Mouse (Mus musculus) liver, embryonic 13.5 days (tissue): ENCODE measurements around the gene Tent5b. TPM values are rescaled to one million over a fixed set of nuclear protein-coding genes. Genes with fewer than 3 reads are reported as not detected.

Experiments used
- ATAC-seq: fragments of 200-750 bp; cut with Nextera tagmentation; 2 replicates; pipeline ENCODE4 v1.8.0; 2017; ENCODE audit warnings: low read depth, mild to moderate bottlenecking, moderate number of reproducible peaks, moderate library complexity
- DNase-seq: peaks from one replicate; pipeline ENCODE4 v3.0.0; 2022
- H3K27ac ChIP-seq: fragments of 300-500 bp; sonication (generic); 2 replicates; pipeline ENCODE4 v1.5.1; 2015; ENCODE audit warnings: moderate library complexity, mild to moderate bottlenecking, inconsistent platforms
- H3K27me3 ChIP-seq: fragments of 300-500 bp; sonication (generic); 2 replicates; pipeline ENCODE4 v1.6.1; 2015; ENCODE audit warnings: mild to moderate bottlenecking, inconsistent platforms
- H3K36me3 ChIP-seq: fragments of 300-500 bp; sonication (generic); 2 replicates; pipeline ENCODE4 v1.6.1; 2015; ENCODE audit warnings: mild to moderate bottlenecking, inconsistent platforms
- H3K4me1 ChIP-seq: fragments of 300-500 bp; sonication (generic); replicated peaks from 2 replicates; pipeline ENCODE4 v1.6.1; 2015; ENCODE audit warnings: inconsistent platforms
- H3K4me2 ChIP-seq: fragments of 300-500 bp; sonication (generic); 2 replicates; pipeline ENCODE4 v1.6.1; 2015; ENCODE audit warnings: inconsistent platforms, mild to moderate bottlenecking, moderate library complexity
- H3K4me3 ChIP-seq: fragments of 300-500 bp; sonication (generic); replicated peaks from 2 replicates; pipeline ENCODE4 v1.5.1; 2015; ENCODE audit warnings: mild to moderate bottlenecking, inconsistent platforms
- H3K9ac ChIP-seq: fragments of 300-500 bp; sonication (generic); 2 replicates; pipeline ENCODE4 v1.6.1; 2015; ENCODE audit warnings: mild to moderate bottlenecking, inconsistent platforms
- H3K9me3 ChIP-seq: fragments of 300-500 bp; sonication (generic); replicated peaks from 2 replicates; pipeline ENCODE4 v1.6.1; 2016; ENCODE audit warnings: inconsistent platforms
- WGBS: fragments of 180-500 bp; shearing (Covaris S2); methylation state at CpG from one replicate; pipeline ENCODE4 v1.1.7; 2015; ENCODE audit not compliant: insufficient replicate concordance; 5-methylcytosine and 5-hydroxymethylcytosine counted together
- polyA plus RNA-seq: library from polyadenylated mRNA; unstranded; fragments of >200 nt; fragmentation: Nextera tagmentation; extraction: Ambion mirVana; gene quantifications from 2 replicates; pipeline ENCODE4 v1.2.1, GENCODE M21; 2015

Gene Tent5b
- 0.05 TPM in 1 of 2 replicates, not detected in the other for polyA plus RNA-seq

- Histone ChIP-seq H3K9ac (peak within 1 kb of the TSS; percentile 51; the same call in 1 of the 2 replicates), H3K27ac (no peak within 1 kb of the TSS), H3K27me3 (peaks cover 93% of the 10 kb centered on the region), H3K4me2 (peak within 1 kb of the TSS; percentile 77), H3K9me3 (no peaks in the 10 kb centered on the region), H3K4me3 (peak within 1 kb of the TSS; percentile 53), H3K36me3 (no peaks in the 10 kb centered on the region), H3K4me1 (peaks cover 21% of the 10 kb centered on the region)
- ATAC-seq (peak; percentile 98), DNase-seq (peak; percentile 93)
- 4% methylated on average over 29 of the region's 29 CpGs for WGBS
These were observed at the start of gene Tent5b for GRCm38 (mm10) chr4:133479458-133480184. TSS of gene Tent5b (plus strand) at chr4:133480132.

- ATAC-seq, result no peak
- H3K9ac ChIP-seq, result no peak overlapping the region
- 63% methylated on average over 6 of the region's 6 CpGs for WGBS
- H3K27ac ChIP-seq, result no peak overlapping the region
- H3K36me3 ChIP-seq, result no peaks in the 10 kb centered on the region
- H3K4me3 ChIP-seq, result no peak overlapping the region
- no peak for DNase-seq
- no peaks in the 10 kb centered on the region for H3K27me3 ChIP-seq
- H3K4me1 ChIP-seq, result peaks cover 5% of the 10 kb centered on the region
- no peak overlapping the region for H3K4me2 ChIP-seq
- no peaks in the 10 kb centered on the region for H3K9me3 ChIP-seq
These were observed 48.4 kb upstream of the Tent5b start for GRCm38 (mm10) chr4:133431508-133431907.

DNA sequence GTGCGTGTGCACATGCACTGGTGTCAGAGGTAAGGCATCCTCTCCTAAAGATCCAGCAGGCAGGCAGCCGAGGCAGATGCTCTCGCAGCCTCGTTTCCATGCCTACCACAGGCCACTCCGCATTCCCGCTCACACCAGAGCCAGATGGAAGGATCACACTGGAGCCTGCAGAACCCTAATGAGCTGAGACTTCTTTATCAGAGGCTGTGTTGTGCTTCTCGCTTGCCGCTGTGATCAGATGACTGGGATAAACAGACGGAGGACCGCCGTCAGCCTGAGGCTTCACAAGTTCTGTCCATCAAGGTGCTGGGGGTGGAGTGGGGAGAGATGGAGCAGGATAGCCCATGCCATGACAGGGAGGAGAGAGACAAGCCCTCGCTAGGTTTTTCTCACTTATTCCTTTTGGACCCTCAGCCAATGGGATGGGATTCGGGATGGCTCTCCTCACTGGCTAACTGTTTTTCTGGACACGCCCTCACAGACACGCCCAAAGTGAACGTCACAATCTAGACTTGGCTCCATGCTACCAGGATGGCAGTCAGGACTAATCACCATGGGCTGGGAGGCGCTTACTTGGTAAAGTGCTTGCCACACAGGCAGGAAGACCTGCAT is 47.3 kb upstream of the Tent5b start:
- Histone ChIP-seq H3K9ac (no peak overlapping the region), H3K4me1 (peaks cover 5% of the 10 kb centered on the region), H3K27ac (no peak overlapping the region), H3K9me3 (no peaks in the 10 kb centered on the region), H3K4me2 (peak overlapping the region; percentile 15; the same call in 1 of the 2 replicates), H3K36me3 (no peaks in the 10 kb centered on the region), H3K27me3 (no peaks in the 10 kb centered on the region), H3K4me3 (no peak overlapping the region)
- ATAC-seq (no peak), DNase-seq (no peak)
- WGBS, result 31% methylated on average over 17 of the region's 17 CpGs

DNA sequence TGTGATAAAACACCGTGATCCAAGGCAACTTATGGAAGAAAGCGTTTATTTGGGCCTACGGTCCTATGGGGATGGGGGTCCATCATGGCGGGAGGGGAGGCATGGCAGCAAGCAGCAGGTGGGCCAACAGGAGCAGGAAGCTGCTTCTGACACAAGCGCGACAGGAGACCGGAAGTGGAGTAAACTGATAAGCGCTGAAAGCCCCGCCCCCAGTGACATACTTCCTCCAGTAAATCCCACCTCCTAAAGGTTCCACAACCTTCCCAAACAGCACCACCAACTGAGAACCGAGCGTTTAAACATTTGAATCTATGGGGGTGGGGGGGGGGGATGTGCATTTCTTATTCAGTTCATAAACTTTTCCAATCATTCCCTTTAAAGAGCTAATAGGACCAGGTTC is 44.0 kb upstream of the Tent5b start:
- Histone ChIP-seq H3K27me3 (peaks cover 17% of the 10 kb centered on the region), H3K9ac (no peak overlapping the region), H3K27ac (no peak overlapping the region), H3K4me2 (no peak overlapping the region), H3K4me1 (peaks cover 14% of the 10 kb centered on the region), H3K36me3 (no peaks in the 10 kb centered on the region), H3K4me3 (no peak overlapping the region), H3K9me3 (no peaks in the 10 kb centered on the region)
- DNase-seq (no peak), ATAC-seq (no peak)
- 83% methylated on average over 11 of the region's 11 CpGs for WGBS

- H3K27ac ChIP-seq, result no peak overlapping the region
These were observed 40.2 kb upstream of the Tent5b start for GRCm38 (mm10) chr4:133439460-133440376.

GRCm38 (mm10) chr4:133440377-133440795 is 39.5 kb upstream of the Tent5b start:
- Histone ChIP-seq H3K27ac (no peak overlapping the region), H3K9ac (no peak overlapping the region), H3K36me3 (no peaks in the 10 kb centered on the region), H3K4me2 (peak overlapping the region; percentile 15; the same call in 1 of the 2 replicates), H3K4me3 (no peak overlapping the region), H3K9me3 (no peaks in the 10 kb centered on the region), H3K27me3 (peaks cover 27% of the 10 kb centered on the region), H3K4me1 (peaks cover 9% of the 10 kb centered on the region; the same call in 1 of the 2 replicates)
- DNase-seq, result no peak
- whole genome bisulfite sequencing, result 14% methylated on average over 6 of the region's 6 CpGs
- ATAC-seq, result no peak

More at GRCm38 (mm10) chr4:133439460-133440376, 40.2 kb upstream of the Tent5b start:
- no peaks in the 10 kb centered on the region for H3K36me3 ChIP-seq
- no peak for ATAC-seq
- no peak overlapping the region for H3K4me3 ChIP-seq
- H3K4me2 ChIP-seq, result peak overlapping the region; percentile 15; the same call in 1 of the 2 replicates
- peaks cover 9% of the 10 kb centered on the region; the same call in 1 of the 2 replicates for H3K4me1 ChIP-seq
- DNase-seq, result no peak
- 8% methylated on average over 17 of the region's 17 CpGs for WGBS
- no peaks in the 10 kb centered on the region for H3K9me3 ChIP-seq
- H3K27me3 ChIP-seq, result peaks cover 27% of the 10 kb centered on the region
- H3K9ac ChIP-seq, result no peak overlapping the region

GRCm38 (mm10) chr4:133442194-133442593 is 37.7 kb upstream of the Tent5b start:
- ATAC-seq (no peak), DNase-seq (no peak)
- H3K4me1 ChIP-seq, result peaks cover 9% of the 10 kb centered on the region; the same call in 1 of the 2 replicates
- 57% methylated on average over 3 of the region's 3 CpGs for WGBS
- H3K4me2 ChIP-seq, result no peak overlapping the region
- peaks cover 27% of the 10 kb centered on the region for H3K27me3 ChIP-seq
- no peaks in the 10 kb centered on the region for H3K9me3 ChIP-seq
- no peak overlapping the region for H3K27ac ChIP-seq
- no peaks in the 10 kb centered on the region for H3K36me3 ChIP-seq
- no peak overlapping the region for H3K4me3 ChIP-seq
- no peak overlapping the region for H3K9ac ChIP-seq

- H3K36me3 ChIP-seq, result no peaks in the 10 kb centered on the region
- no peak overlapping the region for H3K4me2 ChIP-seq
- no peaks in the 10 kb centered on the region for H3K9me3 ChIP-seq
- 47% methylated on average over 5 of the region's 5 CpGs for WGBS
- peaks cover 35% of the 10 kb centered on the region for H3K27me3 ChIP-seq
- peaks cover 9% of the 10 kb centered on the region; the same call in 1 of the 2 replicates for H3K4me1 ChIP-seq
- ATAC-seq (no peak), DNase-seq (no peak)
- H3K27ac ChIP-seq, result no peak overlapping the region
- no peak overlapping the region for H3K9ac ChIP-seq
- H3K4me3 ChIP-seq, result no peak overlapping the region
These were observed 36.8 kb upstream of the Tent5b start for GRCm38 (mm10) chr4:133443085-133443484.

- H3K9ac ChIP-seq, result no peak overlapping the region
- H3K9me3 ChIP-seq, result no peaks in the 10 kb centered on the region
- no peak for ATAC-seq
- no peak overlapping the region for H3K27ac ChIP-seq
- H3K4me1 ChIP-seq, result no peaks in the 10 kb centered on the region
- 63% methylated on average over 5 of the region's 5 CpGs for WGBS
- no peak overlapping the region for H3K4me3 ChIP-seq
- H3K36me3 ChIP-seq, result no peaks in the 10 kb centered on the region
- peaks cover 26% of the 10 kb centered on the region; the same call in 1 of the 2 replicates for H3K27me3 ChIP-seq
- no peak for DNase-seq
- H3K4me2 ChIP-seq, result no peak overlapping the region
These were observed 34.2 kb upstream of the Tent5b start for GRCm38 (mm10) chr4:133445727-133446126.

GRCm38 (mm10) chr4:133447366-133447765 is 32.6 kb upstream of the Tent5b start:
- no peak for ATAC-seq
- Histone ChIP-seq H3K4me1 (no peaks in the 10 kb centered on the region), H3K4me2 (no peak overlapping the region)

DNA sequence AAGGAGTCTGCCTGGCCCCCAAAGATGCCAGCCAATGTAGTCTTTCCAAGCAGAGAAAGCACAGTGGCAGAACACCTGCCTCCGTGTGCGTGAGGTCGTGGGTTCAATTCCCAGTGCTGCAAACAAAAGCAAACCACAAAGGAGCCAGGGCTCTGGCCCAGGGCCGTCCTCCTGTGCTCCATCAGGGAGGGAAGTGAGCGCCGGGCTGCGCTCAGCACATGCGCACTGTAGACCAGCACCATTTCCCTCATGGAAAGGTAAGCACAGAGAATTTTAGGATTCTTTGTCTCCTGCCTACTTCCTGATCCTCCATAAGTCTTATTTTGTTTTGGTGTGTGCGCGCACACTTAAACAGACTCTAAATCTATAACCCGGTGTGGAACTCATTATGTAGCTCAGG is 32.0 kb upstream of the Tent5b start:
- DNase-seq, result no peak
- Histone ChIP-seq H3K9me3 (no peaks in the 10 kb centered on the region), H3K27ac (no peak overlapping the region), H3K4me2 (no peak overlapping the region), H3K9ac (no peak overlapping the region), H3K27me3 (0 out of 2 replicates have a peak, but pooled peaks cover 14% of the 10 kb centered on the region), H3K36me3 (no peaks in the 10 kb centered on the region), H3K4me1 (no peaks in the 10 kb centered on the region), H3K4me3 (no peak overlapping the region)
- 73% methylated on average over 11 of the region's 11 CpGs for WGBS
- no peak for ATAC-seq

More at GRCm38 (mm10) chr4:133447366-133447765, 32.6 kb upstream of the Tent5b start:
- no peaks in the 10 kb centered on the region for H3K36me3 ChIP-seq
- H3K27ac ChIP-seq, result no peak overlapping the region
- no peak overlapping the region for H3K9ac ChIP-seq
- H3K9me3 ChIP-seq, result no peaks in the 10 kb centered on the region
- DNase-seq, result no peak
- no peak overlapping the region for H3K4me3 ChIP-seq
- 0 out of 2 replicates have a peak, but pooled peaks cover 14% of the 10 kb centered on the region for H3K27me3 ChIP-seq
- WGBS, result 54% methylated on average over 5 of the region's 5 CpGs
